Mouse (Mus musculus): ENCODE data around the gene Pde4c.

The Pde4c gene

DNA sequence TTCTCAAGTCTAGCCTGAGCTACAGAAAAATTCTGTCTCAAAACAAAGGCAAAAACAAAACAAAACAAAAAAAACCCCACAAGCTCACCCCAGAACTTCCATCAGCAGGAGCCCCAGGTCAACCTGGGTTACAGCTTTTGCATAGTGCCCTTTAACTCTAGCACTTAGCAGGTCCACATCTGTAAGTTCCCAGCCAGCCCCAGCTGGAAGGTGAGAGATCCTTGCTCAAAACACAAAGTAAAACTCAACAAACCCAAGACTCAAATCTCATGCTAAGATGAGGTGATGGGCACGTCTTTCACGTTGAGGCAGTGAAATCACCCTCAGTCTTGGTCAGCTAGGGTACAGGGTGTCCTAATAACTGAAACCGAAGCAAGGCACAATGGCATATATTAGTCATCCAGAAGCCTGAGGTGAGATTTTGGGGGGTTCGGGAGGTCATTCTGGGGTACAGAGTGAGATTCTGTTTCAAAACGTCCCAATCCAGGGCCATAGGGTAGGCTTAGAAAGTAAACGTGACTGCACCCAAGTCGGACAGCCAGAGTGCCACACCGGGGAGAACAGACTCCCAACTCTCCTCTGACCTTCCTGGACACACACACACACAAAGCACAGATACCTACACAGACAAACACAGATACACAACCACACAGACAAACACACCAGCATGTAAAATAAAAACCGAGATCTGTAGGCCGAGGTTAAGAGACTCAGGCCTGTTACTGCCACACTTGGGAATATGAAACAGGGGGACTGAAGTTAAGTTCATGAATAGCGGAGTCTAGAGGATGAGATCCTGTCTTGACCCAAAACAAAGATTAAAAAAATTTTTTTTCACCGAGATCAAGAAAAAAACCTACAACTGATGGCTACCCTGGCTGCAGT is 25.9 kb upstream of the Pde4c start:
- peak in 1 of 2 experiments; percentile 51 for DNase-seq (ENCODE audit: low spot score in 2 of 2)

DNA sequence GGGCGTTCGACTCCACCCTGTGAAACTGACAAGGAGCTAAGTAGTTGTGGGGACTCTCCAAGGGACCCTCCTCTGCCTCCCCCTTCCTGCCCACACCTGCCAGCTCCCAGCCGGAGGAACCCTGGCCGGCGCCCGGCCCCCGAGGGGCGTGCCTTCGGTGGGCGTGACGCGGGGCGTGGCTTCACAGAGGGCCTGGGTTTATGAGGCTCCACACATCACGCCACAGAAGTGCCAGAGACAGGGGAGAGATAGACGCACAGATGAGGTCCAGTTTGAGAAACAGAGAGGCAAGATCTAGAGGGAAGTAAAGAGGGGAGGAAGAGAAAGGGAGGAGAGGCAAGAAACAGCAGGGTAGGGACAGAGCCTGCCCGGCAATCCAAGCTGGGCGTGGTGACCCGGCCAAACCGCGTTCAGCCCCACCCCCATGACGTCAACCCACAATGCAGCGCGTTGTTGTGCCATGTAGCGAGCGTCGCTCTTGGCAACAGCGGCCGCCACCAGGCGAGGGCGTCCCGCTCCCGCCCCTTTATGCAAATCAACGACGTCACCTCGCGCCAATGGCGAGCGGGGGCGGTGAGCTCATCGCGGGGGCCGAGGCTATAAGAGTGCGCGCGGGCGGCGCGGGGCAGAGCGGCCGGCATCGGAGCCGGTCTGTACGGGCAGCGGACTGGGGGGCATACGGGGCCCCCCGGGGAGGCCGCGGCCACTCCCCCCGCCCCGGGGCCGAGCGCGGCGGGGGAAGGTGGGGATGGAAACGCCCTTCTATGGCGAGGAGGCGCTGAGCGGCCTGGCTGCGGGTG is 25.0 kb upstream of the Pde4c start, which contains the start of gene Jund:
Gene Jund, plus strand, starts transcription at position 640 of the 800 bp plus-strand sequence.
- peak; percentile 99 to 100 for DNase-seq (ENCODE audit: low spot score in 2 of 2)

DNA sequence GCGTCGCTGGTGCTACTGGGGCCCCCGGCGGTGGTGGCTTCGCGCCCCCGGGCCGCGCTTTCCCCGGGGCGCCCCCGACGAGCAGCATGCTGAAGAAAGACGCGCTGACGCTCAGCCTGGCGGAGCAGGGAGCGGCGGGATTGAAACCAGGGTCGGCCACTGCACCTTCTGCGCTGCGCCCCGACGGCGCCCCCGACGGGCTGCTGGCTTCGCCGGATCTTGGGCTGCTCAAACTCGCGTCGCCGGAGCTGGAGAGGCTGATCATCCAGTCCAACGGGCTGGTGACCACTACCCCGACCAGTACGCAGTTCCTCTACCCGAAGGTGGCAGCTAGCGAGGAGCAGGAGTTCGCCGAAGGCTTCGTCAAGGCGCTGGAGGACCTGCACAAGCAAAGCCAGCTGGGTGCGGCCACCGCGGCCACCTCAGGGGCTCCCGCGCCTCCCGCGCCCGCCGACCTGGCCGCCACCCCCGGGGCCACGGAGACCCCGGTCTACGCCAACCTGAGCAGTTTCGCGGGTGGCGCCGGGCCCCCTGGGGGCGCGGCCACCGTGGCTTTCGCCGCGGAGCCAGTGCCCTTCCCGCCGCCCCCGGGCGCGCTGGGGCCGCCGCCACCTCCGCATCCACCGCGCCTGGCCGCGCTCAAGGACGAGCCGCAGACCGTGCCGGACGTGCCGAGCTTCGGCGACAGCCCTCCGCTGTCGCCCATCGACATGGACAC is 24.2 kb upstream of the Pde4c start:
- no peak for DNase-seq (ENCODE audit: low spot score in 2 of 2)

DNA sequence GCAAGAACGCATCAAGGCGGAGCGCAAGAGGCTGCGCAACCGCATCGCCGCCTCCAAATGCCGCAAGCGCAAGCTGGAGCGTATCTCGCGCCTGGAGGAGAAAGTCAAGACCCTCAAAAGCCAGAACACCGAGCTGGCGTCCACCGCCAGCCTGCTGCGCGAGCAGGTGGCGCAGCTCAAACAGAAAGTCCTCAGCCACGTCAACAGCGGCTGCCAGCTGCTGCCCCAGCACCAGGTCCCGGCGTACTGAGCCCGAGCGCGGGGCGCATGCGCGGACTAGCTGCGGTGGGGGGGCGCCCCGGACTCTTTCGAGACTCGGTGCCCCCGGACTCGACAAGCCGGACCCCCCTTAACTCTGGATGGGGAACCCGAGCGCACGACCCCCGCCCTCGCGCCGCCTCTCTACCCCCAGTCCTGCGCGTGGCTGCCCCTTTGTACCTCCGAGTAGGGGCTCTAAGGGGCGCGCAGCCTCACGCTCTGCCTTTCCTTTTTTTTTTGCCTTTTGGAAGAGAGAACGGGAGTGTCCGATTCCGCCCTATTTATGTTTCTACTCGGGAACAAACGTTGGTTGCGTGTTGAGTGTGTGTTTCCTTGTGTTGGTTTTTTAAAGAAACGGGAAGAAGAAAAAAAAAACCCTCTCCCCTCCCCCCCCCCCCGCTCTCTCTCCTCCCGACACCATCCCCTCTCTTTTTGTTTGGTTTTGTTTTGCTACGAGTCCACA is 23.5 kb upstream of the Pde4c start:
- DNase-seq (ENCODE audit: low spot score in 2 of 2): peak; percentile 60 to 72

DNA sequence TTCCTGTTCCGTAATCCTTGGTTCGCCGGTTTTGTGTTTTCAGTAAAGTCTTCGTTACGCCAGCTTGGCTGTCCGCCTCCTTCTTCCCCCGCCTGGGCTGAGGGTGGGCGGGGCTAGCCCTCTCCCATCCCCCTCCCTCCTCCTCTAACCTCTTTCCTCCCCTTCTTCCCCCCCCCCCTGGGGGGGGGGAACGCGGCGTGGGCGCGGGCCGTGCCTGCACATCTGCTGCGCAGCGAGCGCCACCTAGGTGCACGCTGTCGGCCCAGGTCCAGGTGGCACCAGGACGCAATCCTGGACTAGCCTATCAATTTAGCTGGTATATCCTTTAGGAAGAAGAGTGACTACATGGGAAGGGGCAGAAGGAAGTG is 23.0 kb upstream of the Pde4c start:
- peak; percentile 75 to 86 for DNase-seq (ENCODE audit: low spot score in 2 of 2)

DNA sequence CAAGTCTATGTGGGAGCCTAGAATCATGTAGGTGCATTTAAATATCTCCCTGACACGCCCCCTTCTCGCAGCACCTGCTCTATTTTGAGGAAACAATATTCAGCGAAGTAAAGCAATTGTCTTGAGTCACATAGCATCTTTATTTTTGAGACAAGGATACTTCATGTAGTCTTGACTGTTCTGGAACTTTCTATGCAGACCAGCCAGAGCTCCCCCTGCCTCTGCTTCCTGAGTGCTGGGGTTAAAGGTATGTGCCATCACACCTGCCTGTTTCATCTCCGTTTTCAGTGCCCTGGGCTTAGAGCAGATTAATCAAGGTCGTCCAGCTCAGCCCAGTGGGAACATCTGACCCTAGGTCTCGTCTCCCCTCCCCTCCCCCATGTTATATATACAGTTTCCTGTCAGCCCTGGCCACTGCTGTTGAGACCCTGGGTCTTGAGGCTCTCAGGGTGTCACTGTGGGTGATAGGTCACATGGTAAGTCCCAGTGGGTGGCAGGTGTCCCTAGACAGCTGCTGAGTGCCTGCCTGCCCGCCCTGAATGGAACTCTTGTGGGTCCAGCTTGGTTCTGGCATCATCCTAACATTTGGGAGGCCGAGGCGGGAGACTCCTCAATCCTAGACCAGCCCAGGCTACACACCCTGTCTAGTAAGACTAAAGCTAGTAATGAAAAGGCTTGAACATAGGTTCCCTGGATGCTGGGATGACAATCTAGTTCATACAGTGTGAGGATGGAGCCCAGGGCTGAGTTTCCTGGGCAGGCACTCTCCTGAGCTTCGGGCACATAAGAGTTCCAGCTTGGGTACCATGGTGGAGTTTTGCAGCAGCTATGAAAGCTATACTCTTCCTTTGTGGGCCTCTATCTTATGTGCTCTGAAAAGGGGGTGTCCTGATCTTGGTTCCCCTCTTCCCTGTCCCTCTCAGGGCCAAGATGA is 22.2 kb upstream of the Pde4c start:
- DNase-seq (ENCODE audit: low spot score in 2 of 2): peak; percentile 39 to 43

DNA sequence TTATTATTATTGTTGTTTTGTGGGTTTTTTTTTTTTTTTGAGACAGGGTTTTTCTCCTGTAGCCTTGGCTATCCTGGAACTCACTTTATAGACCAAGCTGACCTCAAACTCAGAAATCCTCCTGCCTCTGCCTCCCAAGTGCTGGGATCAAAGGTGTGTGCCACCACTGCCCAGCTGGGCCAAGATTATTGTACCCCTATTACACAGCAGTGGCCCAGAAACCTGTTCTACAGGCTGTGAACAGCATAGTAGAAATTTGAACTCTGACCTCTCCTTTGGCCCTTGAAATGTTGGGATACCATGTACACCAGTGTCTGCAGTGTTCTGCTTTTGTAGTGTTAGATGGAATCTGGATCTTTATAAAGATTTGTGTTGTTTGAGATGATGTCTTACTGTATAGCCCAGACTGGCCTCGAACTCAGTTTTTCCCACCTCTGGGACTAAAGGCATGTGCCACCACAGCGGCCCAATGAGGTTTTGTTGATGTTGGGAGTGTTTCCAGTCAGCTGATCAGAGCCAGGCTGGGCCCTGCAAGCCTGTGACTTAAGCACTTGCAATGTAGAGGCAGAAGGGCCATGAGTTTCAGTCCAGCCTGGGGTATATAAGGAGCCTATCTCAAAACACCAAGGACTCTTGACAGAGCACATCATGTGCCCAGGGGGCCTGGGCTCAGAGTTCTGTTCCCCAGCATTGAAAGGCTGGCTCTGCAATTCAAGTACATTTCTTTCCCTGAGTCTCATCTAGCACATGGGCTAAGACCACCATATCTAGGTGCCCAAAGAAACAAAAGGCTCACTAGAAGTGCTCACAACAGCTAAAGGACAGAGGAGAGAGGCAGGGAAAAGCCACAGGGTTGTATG is 21.3 kb upstream of the Pde4c start:
- peak in 1 of 2 experiments; percentile 58 for DNase-seq (ENCODE audit: low spot score in 2 of 2)

DNA sequence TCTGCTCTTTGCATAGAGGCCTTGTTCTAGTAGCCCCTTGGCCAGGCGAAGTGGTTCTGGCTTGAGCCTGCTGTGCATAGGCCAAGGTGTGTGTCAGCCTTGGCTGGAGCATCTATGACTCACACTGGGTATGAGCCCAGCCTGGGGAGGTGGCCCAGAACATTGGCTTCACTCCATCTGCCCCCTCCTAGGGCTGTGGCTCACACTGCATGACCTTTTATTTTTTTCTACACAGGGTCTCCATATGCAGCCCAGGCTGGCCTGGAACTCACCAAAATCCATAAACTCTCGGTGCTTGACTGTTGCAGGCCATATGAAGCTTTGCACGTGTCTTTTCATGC is 20.7 kb upstream of the Pde4c start:
- DNase-seq (ENCODE audit: low spot score in 2 of 2): peak in 1 of 2 experiments; percentile 47

DNA sequence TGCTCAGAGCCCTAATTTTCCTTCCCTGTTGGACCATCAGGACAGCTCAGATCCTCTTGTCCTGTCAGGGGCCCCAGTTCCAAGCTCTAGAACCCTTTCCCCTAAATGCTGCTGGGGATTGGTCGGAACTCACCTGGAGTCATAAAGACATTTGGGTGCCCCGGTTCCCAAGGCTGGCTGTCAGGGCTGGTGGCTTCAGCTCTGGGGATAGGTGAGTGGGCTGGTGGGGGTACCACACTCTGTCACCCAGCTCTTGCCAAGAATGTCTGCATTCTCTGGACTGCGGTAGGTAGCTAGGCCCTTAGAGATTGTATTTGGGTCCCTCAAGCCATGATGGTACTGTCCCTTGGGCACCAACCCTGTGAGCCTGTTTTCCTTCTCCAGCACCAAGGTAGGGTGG is 20.2 kb upstream of the Pde4c start, which contains the start of gene Iqcn:
Gene Iqcn, plus strand, starts transcription at position 171 of the 400 bp plus-strand sequence.
- DNase-seq (ENCODE audit: low spot score in 2 of 2): peak in 1 of 2 experiments; percentile 29

DNA sequence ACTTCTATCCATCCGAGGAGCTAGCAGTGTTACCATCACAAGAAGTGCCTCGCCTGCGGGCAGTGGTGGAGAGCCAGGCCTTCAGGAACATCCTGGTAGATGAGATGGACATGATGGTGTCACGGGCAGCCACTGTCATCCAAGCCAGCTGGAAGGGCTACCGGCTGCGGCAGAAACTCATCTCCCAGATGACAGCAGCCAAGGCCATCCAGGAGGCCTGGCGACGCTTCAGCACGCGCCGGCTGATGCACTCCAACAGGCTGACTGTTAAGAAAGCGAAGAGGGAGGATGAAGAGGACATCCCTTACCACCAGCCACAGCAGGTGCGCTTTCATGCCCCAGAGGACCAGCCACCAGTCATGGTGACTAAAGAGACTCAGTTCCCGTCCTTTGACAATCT is 15.2 kb upstream of the Pde4c start:
- no peak for DNase-seq (ENCODE audit: low spot score in 2 of 2)

DNA sequence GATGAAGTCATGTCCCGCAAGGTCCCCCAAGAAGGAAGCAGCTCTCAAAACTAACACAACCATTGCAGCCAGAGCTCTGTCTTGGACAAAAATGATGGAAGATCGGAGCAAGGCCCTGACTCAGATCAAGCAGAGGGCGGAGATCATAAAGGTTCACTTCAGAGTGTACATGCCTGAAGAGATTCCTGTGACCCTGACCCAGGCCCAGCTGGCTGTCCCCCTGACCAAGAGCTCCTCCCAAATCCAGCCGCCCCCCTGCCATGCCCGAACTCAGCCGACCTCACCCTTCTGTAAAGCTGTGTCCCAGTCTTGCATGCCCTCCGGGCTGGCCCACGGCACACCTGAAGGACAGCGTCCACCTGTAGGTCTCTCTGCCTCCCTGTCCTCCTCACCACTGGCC is 13.7 kb upstream of the Pde4c start:
- no peak for DNase-seq (ENCODE audit: low spot score in 2 of 2)

DNA sequence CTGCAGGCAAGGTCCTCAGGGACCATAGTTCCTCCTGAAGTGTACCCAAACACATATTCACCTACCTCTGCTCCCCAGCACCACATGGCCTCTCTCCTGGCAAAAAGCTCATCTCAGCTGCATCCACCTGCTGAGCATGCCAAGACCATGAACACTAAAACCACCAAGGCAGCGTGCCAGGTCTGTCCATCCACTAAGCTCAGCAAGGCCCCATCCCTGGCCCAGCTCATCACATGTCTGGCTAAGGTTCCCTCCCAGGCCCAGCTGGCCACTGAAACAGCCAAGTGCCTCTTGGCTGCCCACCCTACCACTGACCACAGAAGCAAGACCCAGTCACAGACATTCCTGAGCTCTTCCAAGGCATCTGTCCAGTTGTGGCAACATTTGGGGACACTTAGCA is 13.2 kb upstream of the Pde4c start:
- DNase-seq (ENCODE audit: low spot score in 2 of 2): no peak

DNA sequence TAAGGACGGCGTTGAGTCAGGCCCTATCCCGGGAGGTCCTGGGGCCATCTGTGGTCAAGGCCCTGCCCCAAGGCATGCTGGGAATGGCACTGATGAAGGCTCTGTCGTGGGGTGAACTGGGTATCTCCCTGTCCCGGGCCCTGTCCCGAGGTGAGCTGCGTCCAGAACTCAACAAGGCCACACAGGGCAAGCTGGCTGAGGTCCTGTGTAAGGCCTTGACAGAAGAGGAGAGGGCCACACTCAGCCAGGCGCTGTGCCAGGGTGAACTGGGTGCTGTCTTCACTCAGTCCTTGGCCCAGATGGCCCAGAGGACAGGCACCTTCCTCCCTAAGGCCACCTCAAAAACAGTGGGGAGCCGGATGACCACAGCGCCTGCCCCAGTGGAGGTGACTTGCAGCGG is 12.5 kb upstream of the Pde4c start:
- DNase-seq (ENCODE audit: low spot score in 2 of 2): no peak

DNA sequence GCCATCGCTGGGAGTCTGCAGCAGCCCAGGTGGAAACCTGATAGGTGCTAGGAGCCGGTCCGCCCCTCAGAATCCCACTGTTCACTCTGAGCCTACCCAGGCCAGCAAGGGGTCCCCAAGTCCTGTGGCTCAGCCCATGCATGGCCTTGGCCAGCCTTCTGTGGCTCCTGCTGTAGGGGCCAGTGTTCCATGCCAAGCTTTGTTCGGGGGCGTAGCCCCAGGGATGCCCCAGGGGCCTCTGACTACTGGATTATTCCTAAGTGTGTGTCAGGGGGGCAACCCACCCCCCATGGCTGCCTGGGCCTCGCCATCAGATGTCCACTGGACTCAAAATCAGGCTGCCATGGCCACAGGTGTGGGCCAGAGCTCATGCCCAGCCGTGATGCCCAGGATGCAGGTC is 9.5 kb upstream of the Pde4c start:
- DNase-seq (ENCODE audit: low spot score in 2 of 2): no peak

DNA sequence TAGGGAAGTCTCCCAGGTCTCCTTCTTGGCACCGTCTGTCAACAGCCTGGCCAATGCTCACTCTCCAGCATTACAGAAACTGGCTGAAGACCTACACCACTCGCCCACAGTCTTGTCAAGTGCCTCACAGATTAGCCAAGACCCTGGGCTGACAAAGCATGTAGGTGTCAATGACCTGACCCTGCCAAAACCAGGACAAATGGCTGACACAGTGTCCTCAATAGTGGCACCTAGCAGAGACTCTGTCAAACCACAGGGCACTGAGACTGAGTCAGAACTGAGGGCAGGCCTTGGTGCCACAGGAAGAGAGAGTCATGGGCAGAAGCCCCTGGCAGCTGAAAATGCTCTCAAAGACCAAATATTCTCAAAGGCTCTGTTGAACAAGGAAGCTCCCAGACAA is 8.4 kb upstream of the Pde4c start:
- peak in 1 of 2 experiments; percentile 64 for DNase-seq (ENCODE audit: low spot score in 2 of 2)

DNA sequence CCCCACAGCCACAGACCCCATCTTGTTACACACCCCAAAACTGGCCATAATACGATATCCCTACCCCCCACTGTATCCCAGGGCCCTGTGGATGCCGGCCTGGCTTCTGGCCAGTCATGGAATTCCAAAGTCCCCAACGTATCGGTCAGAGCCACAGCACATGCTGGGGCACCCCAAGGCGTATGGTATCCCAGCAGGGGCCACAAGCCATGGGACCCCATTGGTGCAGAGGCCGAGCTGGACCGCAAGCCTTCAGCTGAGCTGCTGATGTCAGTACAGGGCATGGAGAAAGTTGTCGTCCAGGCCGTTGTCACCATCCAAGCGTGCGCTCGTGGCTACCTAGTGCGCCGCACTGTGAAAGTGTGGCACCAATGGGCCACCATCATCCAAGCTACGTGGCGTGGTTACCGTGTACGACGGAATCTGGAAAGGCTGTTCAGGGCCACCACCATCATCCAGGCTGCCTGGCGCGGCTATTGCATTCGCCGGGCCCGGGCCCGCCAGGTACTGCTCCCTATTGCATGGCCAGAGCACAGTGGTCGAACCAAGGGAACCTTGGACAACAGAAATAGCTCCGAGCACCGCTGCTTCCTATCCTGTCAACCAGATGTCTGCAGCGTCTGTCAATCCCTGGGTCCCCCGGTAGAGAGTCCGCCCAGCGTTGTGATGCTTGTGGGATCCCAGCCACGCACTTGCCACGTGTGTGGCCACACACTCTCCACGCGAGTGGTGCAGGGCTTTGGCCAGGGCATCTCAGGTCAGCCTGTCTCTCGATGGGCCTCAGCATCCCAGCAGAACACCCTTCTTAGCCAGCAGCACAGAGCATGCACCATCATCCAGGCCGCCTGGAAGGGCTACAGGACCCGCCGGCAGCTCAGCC is 6.8 kb upstream of the Pde4c start:
- DNase-seq (ENCODE audit: low spot score in 2 of 2): no peak

DNA sequence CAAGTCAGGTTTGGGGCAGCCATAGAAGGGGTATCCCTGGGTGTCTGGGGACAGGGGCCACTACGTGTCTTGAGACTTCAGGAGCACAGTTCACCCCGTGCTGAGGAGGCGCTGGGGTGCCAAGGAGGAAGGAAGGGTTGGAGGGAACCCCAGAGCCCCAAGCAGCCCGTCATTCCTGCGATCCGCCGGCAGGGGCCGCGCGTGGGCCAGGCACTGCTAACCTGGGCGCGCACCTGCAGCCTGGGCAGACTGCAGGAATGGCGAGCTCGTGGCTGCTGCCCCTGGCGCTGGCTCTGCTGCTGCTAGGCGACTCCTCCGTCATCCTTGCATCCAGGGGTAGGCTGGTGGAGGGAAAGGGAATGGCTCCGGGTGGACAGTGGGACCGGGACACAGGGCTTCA is 5.2 kb upstream of the Pde4c start, which contains the start of gene Gm3336:
Gene Gm3336, plus strand, starts transcription at position 247 of the 400 bp plus-strand sequence.
- DNase-seq (ENCODE audit: low spot score in 2 of 2): peak; percentile 41 to 78

DNA sequence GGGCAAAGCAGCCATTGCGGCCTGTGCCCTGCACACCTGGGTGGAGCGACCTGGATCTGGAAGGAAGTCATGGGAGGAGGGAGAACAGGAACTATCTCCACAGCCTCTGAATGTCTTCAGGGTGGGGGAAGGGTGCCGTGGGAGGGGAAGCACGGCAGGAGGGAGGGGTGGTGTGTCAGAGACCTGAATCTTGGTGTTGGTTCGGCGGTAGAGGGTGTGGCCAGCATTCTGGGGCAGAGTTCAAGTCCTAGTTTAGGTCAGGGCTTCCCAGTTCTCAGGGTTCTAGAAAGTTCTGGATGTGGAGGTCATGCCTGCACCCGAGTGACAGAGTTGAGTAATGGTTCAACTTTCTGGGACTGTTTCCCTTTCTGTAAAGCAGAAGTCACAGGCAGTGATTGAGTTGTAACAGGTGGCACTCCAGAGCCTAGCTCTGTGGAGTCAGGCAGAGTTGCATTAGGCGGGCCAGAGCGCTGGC is 3.7 kb upstream of the Pde4c start:
- no peak for DNase-seq (ENCODE audit: low spot score in 2 of 2)

Measured in natural killer cell, adult 2 months (primary cell).